Mouse (Mus musculus) Patski (cell line): ENCODE data around the gene Itprip. TPM values are rescaled to one million over a fixed set of nuclear protein-coding genes. Genes with fewer than 3 reads are reported as not detected.

Experiments used
- ATAC-seq: fragments of 100-300 bp; one replicate; pipeline ENCODE4 v1.8.0; 2021
- CTCF ChIA-PET: fragments of 350-600 bp; sonication (Branson Sonifier 250); formaldehyde crosslinking; loops from one replicate; lab custom pipeline; 2022; ENCODE audit warnings: inconsistent platforms; lab: Charles Lee
- POLR2A ChIA-PET: fragments of 350-600 bp; sonication (Branson Sonifier 250); formaldehyde crosslinking; loops from one replicate; lab custom pipeline; 2022; ENCODE audit warnings: antibody characterized with exemption, inconsistent platforms; lab: Charles Lee
- DNase-seq: peaks from one replicate; pipeline ENCODE4 v3.0.0-alpha.2; 2011; ENCODE audit warnings: low read depth, low spot score
- H3K27me3 ChIP-seq: fragments of 371-371 bp; one replicate; pipeline ENCODE4 v1.5.1; 2021
- CTCF ChIP-seq: fragments of 100-300 bp; IDR thresholded peaks from one replicate; pipeline ENCODE4 v1.5.1; 2021
- in situ Hi-C: fragments of 300-500 bp; cut with MboI; formaldehyde crosslinking; loops from 3 replicates; pipeline ENCODE4 v1.11.1; 2018; ENCODE audit warnings: low pct_unique_long_range_greater_than_20kb, mixed read lengths
- polyA plus RNA-seq: library from polyadenylated mRNA; unstranded; gene quantifications from one replicate; pipeline ENCODE4 v1.2.3, GENCODE M21; 2021

Gene Itprip
- polyA plus RNA-seq, 1 experiment from 2014 or later = 16.8 TPM

DNA sequence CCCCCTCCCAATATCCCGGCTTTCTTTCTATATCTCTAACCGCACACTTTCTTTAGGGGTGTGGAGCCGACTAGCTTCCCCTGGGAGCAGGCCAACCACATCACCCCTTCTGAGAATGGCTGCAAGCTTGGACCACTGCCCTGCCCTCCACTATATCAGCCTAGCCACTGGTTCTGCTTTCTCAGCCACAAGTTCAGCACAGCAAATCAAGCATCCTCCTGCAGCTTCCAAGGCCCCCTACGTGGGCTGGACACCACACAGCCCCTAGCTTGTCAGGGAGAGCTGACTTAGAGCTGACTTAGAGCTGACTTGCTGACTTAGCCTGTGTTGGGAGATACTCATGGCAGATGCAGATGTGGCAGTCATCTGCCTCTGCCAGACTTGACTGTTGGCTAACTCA lies 14.0 kb downstream of the Itprip start:
- H3K27me3 ChIP-seq = no peaks in the 10 kb centered on the region
- ATAC-seq (no peak), DNase-seq (no peak)
- CTCF ChIA-PET = interaction anchor here (1.3 kb wide), 1 partner anchor 27 kb away, joined by 4 read pairs; no protein-coding TSS in a partner anchor
- in situ Hi-C loops = no loop called here
- no peak for TF ChIP-seq CTCF
- POLR2A ChIA-PET = interaction anchor here (0.9 kb wide), 1 partner anchor 38 kb away, joined by 3 read pairs; no protein-coding TSS in a partner anchor

DNA sequence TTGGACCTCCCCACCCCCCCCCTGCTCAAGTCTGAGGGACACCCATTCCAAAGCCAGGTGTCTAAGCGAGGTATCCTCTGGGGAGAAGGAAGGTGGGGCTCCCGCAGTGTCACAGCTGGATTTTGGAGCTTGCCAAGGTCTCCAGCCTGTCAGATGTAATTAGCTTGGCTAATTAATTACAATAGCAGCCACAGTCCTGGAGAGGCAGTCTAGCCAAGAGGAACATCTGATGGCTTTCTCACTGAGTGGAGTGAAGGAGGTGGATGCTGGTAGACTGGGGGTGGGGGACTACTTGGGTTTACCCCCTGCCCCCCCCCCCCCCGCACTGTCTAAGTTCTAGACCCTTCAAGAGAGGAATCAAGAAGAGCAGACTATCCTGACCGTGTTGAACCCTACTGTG lies 15.4 kb downstream of the Itprip start:
- in situ Hi-C loops = no loop called here
- CTCF ChIA-PET = interaction anchor here (1.4 to 2.1 kb wide), 3 partner anchors 10 to 15 kb away, joined by 4 to 7 read pairs (median 6); partner anchors contain the start of genes Cfap43 and Itprip
- DNase-seq (no peak), ATAC-seq (no peak)
- no peak for TF ChIP-seq CTCF
- POLR2A ChIA-PET = interaction anchor here (1.3 kb wide), 1 partner anchor 10 kb away, joined by 4 read pairs; no protein-coding TSS in a partner anchor
- no peaks in the 10 kb centered on the region for H3K27me3 ChIP-seq

DNA sequence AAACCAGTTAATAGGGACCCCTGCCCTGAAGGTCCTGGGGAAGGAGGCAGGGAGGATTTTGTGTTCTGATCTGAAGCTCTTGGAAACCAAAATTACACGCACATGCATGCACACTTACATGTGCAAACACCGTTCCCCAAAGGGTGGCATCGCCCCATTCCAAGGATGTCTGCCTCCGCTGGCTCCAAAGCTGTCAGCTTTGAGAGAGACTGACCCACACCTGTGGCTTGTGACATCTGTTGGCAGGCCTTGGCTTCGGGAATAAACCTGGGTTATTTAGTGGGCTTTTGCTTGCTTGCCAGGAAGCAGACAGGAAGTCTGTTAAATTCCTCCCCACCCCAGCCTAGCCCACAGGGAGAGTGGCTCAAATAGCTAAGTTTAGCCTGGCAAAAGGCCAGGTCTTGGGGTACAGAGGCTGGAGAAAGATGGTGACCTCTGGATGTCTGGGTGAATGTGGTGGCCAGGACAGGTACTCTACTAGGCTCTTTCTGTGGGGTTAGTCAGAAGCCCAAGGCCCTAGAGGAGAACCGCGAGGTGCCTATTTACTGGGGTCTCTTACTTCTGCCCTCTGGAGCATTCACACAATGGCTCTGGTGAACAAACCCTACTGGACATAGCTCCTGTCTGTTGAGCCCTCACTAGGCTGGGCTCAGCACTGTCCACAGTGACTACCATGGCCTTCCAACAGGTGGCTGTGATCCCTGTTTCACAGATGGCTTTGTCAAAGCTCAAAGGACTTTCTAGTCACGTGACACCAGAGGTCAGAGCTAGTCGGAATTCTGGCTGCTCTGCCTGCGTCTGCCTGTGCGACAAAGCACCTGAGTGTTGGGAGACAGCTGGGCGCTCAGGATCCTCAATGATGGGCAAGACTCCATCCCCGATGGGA lies 16.5 kb downstream of the Itprip start:
- no peak for TF ChIP-seq CTCF
- POLR2A ChIA-PET = interaction anchor here (1.3 kb wide), 1 partner anchor 9 kb away, joined by 4 read pairs; no protein-coding TSS in a partner anchor
- no peaks in the 10 kb centered on the region for H3K27me3 ChIP-seq
- in situ Hi-C loops = no loop called here
- ATAC-seq = peak; percentile 70
- CTCF ChIA-PET = interaction anchor here (1.2 to 2.1 kb wide), 7 partner anchors 9 to 27 kb away, joined by 3 to 9 read pairs (median 4); partner anchors contain the start of genes Cfap43 and Itprip
- DNase-seq = peak; percentile 51

DNA sequence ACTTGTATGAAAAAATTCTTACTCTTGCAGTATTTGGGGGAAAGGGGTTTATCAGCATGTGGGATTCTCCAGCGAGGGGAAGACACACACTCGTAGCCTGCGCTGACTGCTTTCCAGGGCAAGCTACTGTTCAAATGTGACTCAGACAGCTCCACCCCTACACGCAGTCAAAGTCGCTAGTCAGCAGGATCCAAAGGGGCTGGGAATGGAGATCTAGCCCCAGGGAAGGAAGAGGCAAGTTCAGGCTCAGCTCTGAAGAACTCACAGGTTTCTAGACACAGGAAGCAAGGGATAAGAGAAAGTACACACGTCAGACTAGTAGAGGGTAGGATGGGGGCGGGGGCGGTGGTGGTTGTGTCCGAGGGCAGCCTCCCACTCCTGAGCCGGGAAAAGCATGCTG lies 18.5 kb downstream of the Itprip start:
- H3K27me3 ChIP-seq = no peaks in the 10 kb centered on the region
- in situ Hi-C loops = no loop called here
- DNase-seq (no peak), ATAC-seq (no peak)
- no peak for TF ChIP-seq CTCF
- POLR2A ChIA-PET = interaction anchor here (0.7 to 0.8 kb wide), 2 partner anchors 11 to 148 kb away, joined by 3 read pairs; no protein-coding TSS in a partner anchor
- CTCF ChIA-PET = interaction anchor here (1.6 to 2.7 kb wide), 2 partner anchors 18 to 30 kb away, joined by 3 to 14 read pairs; no protein-coding TSS in a partner anchor

DNA sequence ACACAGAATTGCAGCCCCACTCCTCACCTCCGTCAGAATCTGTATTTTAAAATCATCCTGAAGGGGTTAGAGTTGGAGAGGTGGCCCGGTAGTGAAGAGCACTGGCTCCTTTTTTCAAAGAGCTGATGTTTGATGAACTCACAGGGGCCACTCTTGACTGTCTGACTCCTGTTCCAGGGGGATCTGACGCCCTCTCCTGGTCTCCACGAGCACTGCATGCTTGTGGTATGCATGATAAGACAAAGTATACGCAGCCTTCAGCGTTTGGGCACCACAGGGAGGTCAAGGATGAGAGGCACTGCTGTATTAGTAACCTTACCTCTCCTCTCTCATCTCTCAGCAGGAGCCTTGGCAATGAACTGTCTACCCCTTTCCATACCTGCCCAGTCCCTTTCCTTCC lies 19.1 kb downstream of the Itprip start:
- in situ Hi-C loops = no loop called here
- H3K27me3 ChIP-seq = no peaks in the 10 kb centered on the region
- TF ChIP-seq CTCF = no peak
- CTCF ChIA-PET = interaction anchor here (1.6 to 2.7 kb wide), 2 partner anchors 17 to 30 kb away, joined by 3 to 14 read pairs; no protein-coding TSS in a partner anchor
- DNase-seq = no peak
- ATAC-seq = no peak
- POLR2A ChIA-PET = interaction anchor here (0.7 kb wide), 2 partner anchors 24 to 148 kb away, joined by 3 read pairs; no protein-coding TSS in a partner anchor

DNA sequence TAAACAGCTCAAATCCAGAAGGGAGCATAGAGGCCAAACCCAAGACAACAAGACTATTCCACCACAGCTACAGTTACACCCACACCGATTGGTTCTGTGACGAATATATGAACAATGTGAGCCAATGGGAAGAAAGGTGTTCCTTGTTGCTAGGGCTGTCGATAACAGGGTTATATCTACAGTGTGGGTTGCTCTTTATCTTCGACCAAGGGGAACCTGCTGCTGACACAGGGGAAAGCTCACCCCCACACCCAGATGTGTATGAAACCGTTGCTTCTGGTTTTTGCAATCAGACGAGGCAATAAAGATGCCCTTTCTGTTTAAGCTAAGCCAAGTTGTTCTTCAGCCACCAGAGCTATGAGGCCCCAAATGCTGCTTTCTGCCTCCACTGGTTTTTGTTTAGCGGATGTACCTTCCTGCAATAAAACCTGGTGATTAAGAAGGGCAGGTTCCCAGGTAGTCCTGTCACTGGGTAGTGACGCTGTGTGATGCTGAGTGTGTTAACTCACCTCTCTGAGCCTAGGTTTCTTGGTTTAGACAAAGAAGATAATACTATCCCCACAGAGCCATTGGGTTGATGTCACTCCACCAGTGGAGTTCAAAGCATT lies 20.5 kb downstream of the Itprip start:
- in situ Hi-C loops = no loop called here
- POLR2A ChIA-PET = interaction anchor here (1.1 kb wide), 1 partner anchor 19 kb away, joined by 3 read pairs; no protein-coding TSS in a partner anchor
- ATAC-seq = no peak

DNA sequence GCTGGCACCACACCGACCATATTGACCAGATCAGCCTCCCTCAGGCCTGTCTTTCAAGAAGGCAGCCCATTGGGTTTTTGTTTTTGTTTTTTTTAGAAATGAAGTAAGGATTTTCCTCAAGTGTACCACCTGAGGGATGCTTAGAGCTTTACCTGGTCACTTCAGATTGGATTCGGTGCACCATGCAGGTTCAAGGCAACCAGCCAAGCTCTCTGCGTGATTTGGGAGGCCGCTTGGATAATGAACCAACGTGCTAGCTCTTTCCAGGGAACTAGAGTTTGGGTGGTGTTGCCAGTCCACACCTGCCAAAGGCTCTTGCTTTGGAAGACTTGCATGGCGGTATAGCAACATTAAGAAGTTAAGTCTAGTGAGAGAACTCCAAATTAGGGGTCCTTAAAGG lies 26.0 kb downstream of the Itprip start:
- in situ Hi-C loops = no loop called here

More for the DNA sequence above, 20.5 kb downstream of the Itprip start:
- no peak for DNase-seq
- TF ChIP-seq CTCF = no peak
- CTCF ChIA-PET = interaction anchor here (1.2 to 2.7 kb wide), 5 partner anchors 13 to 32 kb away, joined by 3 to 14 read pairs (median 4); no protein-coding TSS in a partner anchor
- no peaks in the 10 kb centered on the region for H3K27me3 ChIP-seq

DNA sequence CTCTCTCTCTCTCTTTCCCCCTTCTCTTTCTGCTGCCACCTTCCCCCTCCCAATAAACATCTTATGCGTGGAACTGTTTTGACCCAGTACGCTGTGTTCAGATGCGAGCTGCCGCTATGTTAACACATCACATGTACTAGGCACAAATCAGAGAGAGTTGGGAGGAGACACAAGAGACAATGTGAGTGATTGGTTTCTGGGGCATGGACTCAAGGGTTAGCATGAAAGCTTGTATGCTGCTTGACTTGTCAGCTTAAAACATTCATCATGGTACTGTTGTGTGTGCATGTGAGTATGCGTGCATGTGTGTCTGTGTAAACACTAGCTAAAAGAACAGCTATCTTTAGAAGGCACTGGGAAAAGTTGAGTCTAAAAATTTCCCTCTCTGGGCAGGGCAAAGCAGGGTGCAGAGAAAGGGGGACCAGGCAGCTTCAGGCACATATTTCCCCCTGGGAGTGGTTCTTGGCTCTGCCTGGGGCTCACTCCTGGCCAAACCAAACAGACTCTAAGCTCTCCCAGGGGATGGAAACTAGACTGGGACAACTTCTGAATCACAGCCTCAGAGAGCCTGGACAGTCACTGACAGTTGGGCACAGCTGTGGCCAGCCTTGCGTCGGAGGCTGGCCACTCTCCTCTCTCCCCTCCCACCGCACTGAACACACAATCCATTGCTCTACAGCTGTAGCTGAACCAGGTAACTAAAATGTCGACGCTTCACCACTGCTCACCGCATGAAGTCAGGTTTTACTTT lies 27.4 kb downstream of the Itprip start:
- in situ Hi-C loops = no loop called here
- TF ChIP-seq CTCF = no peak
- H3K27me3 ChIP-seq = no peaks in the 10 kb centered on the region
- DNase-seq = peak; percentile 41
- POLR2A ChIA-PET = interaction anchor here (0.6 kb wide), 1 partner anchor 39 kb away, joined by 3 read pairs; no protein-coding TSS in a partner anchor
- CTCF ChIA-PET = interaction anchor here (1.0 to 1.9 kb wide), 3 partner anchors 9 to 27 kb away, joined by 4 to 15 read pairs (median 8); partner anchors contain the start of genes Cfap43 and Itprip
- peak; percentile 80 for ATAC-seq

More for the DNA sequence above, 26.0 kb downstream of the Itprip start:
- ATAC-seq (no peak), DNase-seq (no peak)
- no peak for TF ChIP-seq CTCF
- H3K27me3 ChIP-seq = no peaks in the 10 kb centered on the region
- POLR2A ChIA-PET = interaction anchor here (0.5 kb wide), 1 partner anchor 8 kb away, joined by 6 read pairs; no protein-coding TSS in a partner anchor
- CTCF ChIA-PET = interaction anchor here (1.2 to 1.8 kb wide), 3 partner anchors 10 to 30 kb away, joined by 3 to 8 read pairs (median 7); no protein-coding TSS in a partner anchor

DNA sequence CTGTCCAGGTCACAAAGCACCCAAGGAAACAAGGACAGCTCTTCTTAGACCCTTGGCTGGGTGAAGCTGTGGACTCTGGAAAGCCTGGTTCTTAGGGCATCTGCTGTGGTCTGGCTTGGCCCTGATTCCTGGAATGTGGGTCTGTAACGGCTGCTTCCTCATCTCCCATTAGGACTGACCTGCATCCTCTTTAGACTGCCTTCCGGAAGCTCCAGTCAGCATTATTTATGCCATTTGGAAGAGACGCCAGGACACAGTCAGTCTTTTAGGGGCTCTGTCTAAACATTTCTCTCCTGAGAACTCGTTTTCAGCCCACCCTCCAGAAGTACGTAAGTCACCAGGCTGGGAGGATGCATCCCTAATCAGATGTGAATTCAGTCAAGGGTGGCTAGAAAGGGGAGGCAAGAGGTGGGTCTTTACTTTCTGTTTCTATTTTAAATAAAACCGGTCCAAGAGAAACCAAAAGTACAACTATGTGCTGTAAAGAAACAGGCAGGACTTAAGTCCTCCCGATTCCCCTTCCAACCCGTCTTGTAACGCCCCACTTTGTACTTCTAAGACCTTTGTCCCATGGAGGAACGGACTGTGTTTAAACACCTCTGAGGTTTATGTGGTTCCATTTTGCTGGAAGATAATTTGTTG lies 28.5 kb downstream of the Itprip start:
- ATAC-seq (peak; percentile 15), DNase-seq (no peak)
- in situ Hi-C loops = no loop called here
- ChIA-PET POLR2A (interaction anchor here (0.6 kb wide), 1 partner anchor 40 kb away, joined by 3 read pairs; no protein-coding TSS in a partner anchor), CTCF (interaction anchor here (1.2 to 2.0 kb wide), 4 partner anchors 8 to 60 kb away, joined by 4 to 15 read pairs (median 9); partner anchors contain the start of genes Cfap43 and Itprip)
- H3K27me3 ChIP-seq = no peaks in the 10 kb centered on the region
- no peak for TF ChIP-seq CTCF
